8 mouse cellular contexts compared by ENCODE assay signal in the genomic region with DNA sequence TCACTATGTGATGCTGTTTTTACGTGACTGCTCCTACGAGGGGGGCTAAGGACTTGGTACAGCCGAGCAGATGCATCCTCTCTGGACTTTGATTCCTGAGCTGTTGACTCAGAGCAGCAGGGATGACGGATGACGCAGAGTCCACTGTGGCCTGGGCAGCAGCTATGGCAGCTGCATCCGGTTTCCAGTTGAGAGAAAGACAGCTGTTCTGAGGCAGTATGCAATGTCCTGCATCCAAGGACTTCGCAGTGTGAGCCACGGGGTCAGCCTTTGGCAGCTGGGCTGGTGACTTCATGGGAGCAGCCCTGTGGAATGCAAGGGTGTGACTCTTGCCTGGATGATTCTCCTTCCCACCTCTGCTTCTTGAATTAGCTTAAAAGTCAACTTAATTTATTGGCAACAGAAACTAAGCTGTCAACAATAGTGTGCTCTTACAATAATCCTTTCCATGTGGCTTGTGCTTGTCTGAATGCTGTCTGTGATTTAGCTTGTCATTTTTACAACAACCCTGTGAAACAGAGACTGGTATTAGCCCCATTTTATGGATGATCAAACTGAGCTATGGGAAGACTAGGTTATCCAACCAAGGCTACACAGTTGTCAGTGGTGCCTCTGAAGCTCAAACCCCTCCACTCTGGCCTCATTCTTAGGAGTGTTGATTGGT. TPM values are rescaled to one million over a fixed set of nuclear protein-coding genes. Genes with fewer than 3 reads are reported as not detected.
DNase-seq lines count a peak whose midpoint lies in the region; ATAC-seq lines count a peak whose summit lies in the region.

No protein-coding gene starts in this region.

- H3K36me3 ChIP-seq in forebrain, embryonic 11.5 days (ENCODE audit: control insufficient read depth, insufficient read depth, low read length): no peaks in the 10 kb centered on the region
- H3K36me3 ChIP-seq in forebrain, embryonic 12.5 days (replicated peaks): no peaks in the 10 kb centered on the region
- H3K36me3 ChIP-seq in limb, embryonic 10.5 days: no peaks in the 10 kb centered on the region
- H3K36me3 ChIP-seq in neural tube, embryonic 11.5 days (ENCODE audit: control insufficient read depth, insufficient read depth, low read length): no peaks in the 10 kb centered on the region

- intact Hi-C loops in heart, postnatal 14 days (cut with DNase I): loop anchor here (5.0 kb wide), 4 partner anchors 87 to 227 kb away; partner anchors contain the start of gene Ptpn12

- H3K4me3 ChIP-seq in forebrain, embryonic 11.5 days (ENCODE audit: low read depth, low read length): no peak overlapping the region
- H3K4me3 ChIP-seq in forebrain, embryonic 12.5 days (replicated peaks): no peak overlapping the region
- no peak overlapping the region for H3K4me3 ChIP-seq in limb, embryonic 10.5 days
- no peak overlapping the region for H3K4me3 ChIP-seq in neural tube, embryonic 11.5 days (ENCODE audit: low read depth, low read length)

- no peaks in the 10 kb centered on the region for H3K9me3 ChIP-seq in forebrain, embryonic 11.5 days (ENCODE audit: control insufficient read depth, low read length)
- H3K9me3 ChIP-seq in forebrain, embryonic 12.5 days: no peaks in the 10 kb centered on the region
- H3K9me3 ChIP-seq in limb, embryonic 10.5 days (replicated peaks): no peaks in the 10 kb centered on the region
- H3K9me3 ChIP-seq in neural tube, embryonic 11.5 days (ENCODE audit: control insufficient read depth, low read length): no peaks in the 10 kb centered on the region

- H3K4me1 ChIP-seq in forebrain, embryonic 11.5 days (replicated peaks; ENCODE audit: control insufficient read depth, insufficient read depth, low read length): no peaks in the 10 kb centered on the region
- no peaks in the 10 kb centered on the region for H3K4me1 ChIP-seq in forebrain, embryonic 12.5 days
- H3K4me1 ChIP-seq in limb, embryonic 10.5 days: peaks cover 9% of the 10 kb centered on the region
- H3K4me1 ChIP-seq in neural tube, embryonic 11.5 days (ENCODE audit: control insufficient read depth, insufficient read depth, low read length): no peaks in the 10 kb centered on the region

- no peak overlapping the region for H3K9ac ChIP-seq in forebrain, embryonic 11.5 days (ENCODE audit: low read length)
- H3K9ac ChIP-seq in forebrain, embryonic 12.5 days: no peak overlapping the region
- no peak overlapping the region for H3K9ac ChIP-seq in neural tube, embryonic 11.5 days (ENCODE audit: low read length)

- no peak overlapping the region for H3K4me2 ChIP-seq in forebrain, embryonic 11.5 days (ENCODE audit: low read depth, low read length, severe bottlenecking)
- H3K4me2 ChIP-seq in forebrain, embryonic 12.5 days: no peak overlapping the region
- no peak overlapping the region for H3K4me2 ChIP-seq in neural tube, embryonic 11.5 days (ENCODE audit: low read depth)

- ATAC-seq in forebrain, embryonic 11.5 days (replicated peaks; ENCODE audit: low FRiP score): no peak
- no peak for ATAC-seq in forebrain, embryonic 12.5 days (ENCODE audit: low FRiP score)
- ATAC-seq in neural tube, embryonic 11.5 days (ENCODE audit: insufficient read depth, low FRiP score, low TSS enrichment): no peak; the same call in 1 of the 2 replicates
- no peak for ATAC-seq in frontal cortex, adult (ENCODE audit: low TSS enrichment)
- no peak for ATAC-seq in megakaryocyte-erythroid progenitor cell, adult 5-6 weeks (replicated peaks; ENCODE audit: low FRiP score, low TSS enrichment, poor library complexity, severe bottlenecking)

- H3K27ac ChIP-seq in forebrain, embryonic 11.5 days (ENCODE audit: low read depth, low read length): no peak overlapping the region
- H3K27ac ChIP-seq in forebrain, embryonic 12.5 days: no peak overlapping the region
- no peak overlapping the region for H3K27ac ChIP-seq in limb, embryonic 10.5 days
- no peak overlapping the region for H3K27ac ChIP-seq in neural tube, embryonic 11.5 days (ENCODE audit: low read depth, low read length)

- 73% methylated on average over 8 of the region's 8 CpGs for WGBS in forebrain, embryonic 11.5 days
- 77% methylated on average over 8 of the region's 8 CpGs for WGBS in forebrain, embryonic 12.5 days
- WGBS in limb, embryonic 10.5 days: 30% methylated on average over 8 of the region's 8 CpGs
- 50% methylated on average over 8 of the region's 8 CpGs for WGBS in neural tube, embryonic 11.5 days

- H3K27me3 ChIP-seq in forebrain, embryonic 11.5 days (ENCODE audit: control insufficient read depth, insufficient read depth, low read length): no peaks in the 10 kb centered on the region
- no peaks in the 10 kb centered on the region for H3K27me3 ChIP-seq in forebrain, embryonic 12.5 days
- H3K27me3 ChIP-seq in limb, embryonic 10.5 days (ENCODE audit: low read depth, poor library complexity, severe bottlenecking): no peaks in the 10 kb centered on the region
- H3K27me3 ChIP-seq in neural tube, embryonic 11.5 days (ENCODE audit: control insufficient read depth, insufficient read depth, low read length): no peaks in the 10 kb centered on the region

- DNase-seq in forebrain, embryonic 11.5 days (ENCODE audit: low spot score): peak; percentile 56
- DNase-seq in embryo, embryonic 9.5 days (ENCODE audit: extremely low spot score): peak; percentile 47
- DNase-seq in heart, postnatal 14 days: peak; percentile 73 to 79
- DNase-seq in limb, embryonic 10.5 days (ENCODE audit: low spot score): peak; percentile 71
- DNase-seq in neural tube, embryonic 11.5 days (ENCODE audit: low spot score): peak; percentile 42

RNA-seq across cellular contexts. Expression of gene Gsap, which starts 41.4 kb away (rescaled TPM):
- polyA plus RNA-seq in forebrain, embryonic 11.5 days (2014; fragmentation: Nextera tagmentation; extraction: Ambion mirVana): 1.5 and 1.6 TPM in 2 replicates
- polyA plus RNA-seq in forebrain, embryonic 12.5 days (2016; fragmentation: Nextera tagmentation; extraction: Ambion mirVana): 2.8 and 3.6 TPM in 2 replicates
- total RNA-seq in heart, postnatal 14 days (2021): 1 to 10 TPM; 4.7 to 4.9 TPM
- polyA plus RNA-seq in limb, embryonic 10.5 days (2016; fragmentation: Nextera tagmentation; extraction: Ambion mirVana): 0.50 and 1.3 TPM in 2 replicates
- polyA plus RNA-seq in neural tube, embryonic 11.5 days (2014; fragmentation: Nextera tagmentation; extraction: Ambion mirVana): 1.6 and 1.7 TPM in 2 replicates
- total RNA-seq in megakaryocyte-erythroid progenitor cell, adult 5-6 weeks (2014; fragmentation: Nextera tagmentation): 1.5 and 2.6 TPM in 2 replicates
- 1.1 and 1.3 TPM in 2 replicates for total RNA-seq in megakaryocyte-erythroid progenitor cell, adult 5-6 weeks (2017)
